Mouse (Mus musculus) forebrain, embryonic 11.5 days (tissue): ENCODE measurements around the gene Nxt2. TPM values are rescaled to one million over a fixed set of nuclear protein-coding genes. Genes with fewer than 3 reads are reported as not detected.

ENCODE experiments used
- ATAC-seq: fragments of 200-750 bp; cut with Nextera tagmentation; replicated peaks from 2 replicates; pipeline ENCODE4 v1.8.0; 2017; ENCODE audit warnings: moderate TSS enrichment; ENCODE audit not compliant: low FRiP score
- DNase-seq: peaks from one replicate; pipeline ENCODE4 v3.0.0-alpha.2; 2017; ENCODE audit warnings: low spot score
- H3K27ac ChIP-seq: fragments of 300-500 bp; sonication (generic); 2 replicates; pipeline ENCODE4 v1.5.1; 2014; ENCODE audit warnings: low read depth, low read length
- H3K27me3 ChIP-seq: fragments of 300-500 bp; sonication (generic); 2 replicates; pipeline ENCODE4 v1.6.1; 2014; ENCODE audit warnings: mild to moderate bottlenecking, low read length, mixed read lengths; ENCODE audit not compliant: control insufficient read depth, insufficient read depth
- H3K36me3 ChIP-seq: fragments of 300-500 bp; sonication (generic); 2 replicates; pipeline ENCODE4 v1.6.1; 2014; ENCODE audit warnings: mild to moderate bottlenecking, low read length, moderate library complexity, mixed read lengths; ENCODE audit not compliant: control insufficient read depth, insufficient read depth
- H3K4me1 ChIP-seq: fragments of 300-500 bp; sonication (generic); replicated peaks from 2 replicates; pipeline ENCODE4 v1.6.1; 2014; ENCODE audit warnings: low read length, mixed read lengths; ENCODE audit not compliant: control insufficient read depth, insufficient read depth
- H3K4me2 ChIP-seq: fragments of 300-500 bp; sonication (generic); 2 replicates; pipeline ENCODE4 v1.6.1; 2014; ENCODE audit warnings: low read depth, mild to moderate bottlenecking, low read length, moderate library complexity, mixed read lengths; ENCODE audit not compliant: severe bottlenecking
- H3K4me3 ChIP-seq: fragments of 300-500 bp; sonication (generic); 2 replicates; pipeline ENCODE4 v1.5.1; 2014; ENCODE audit warnings: low read depth, low read length
- H3K9ac ChIP-seq: fragments of 300-500 bp; sonication (generic); 2 replicates; pipeline ENCODE4 v1.6.1; 2014; ENCODE audit warnings: low read length
- H3K9me3 ChIP-seq: fragments of 300-500 bp; sonication (generic); 2 replicates; pipeline ENCODE4 v1.6.1; 2016; ENCODE audit warnings: low read length, mixed read lengths; ENCODE audit not compliant: control insufficient read depth
- WGBS: fragments of 180-500 bp; shearing (Covaris S2); extraction: QIAGEN DNeasy Blood & Tissue Kit; methylation state at CpG from one replicate; pipeline ENCODE4 v1.1.7; 2014; 5-methylcytosine and 5-hydroxymethylcytosine counted together
- polyA plus RNA-seq: library from polyadenylated mRNA; unstranded; fragments of >200 nt; fragmentation: Nextera tagmentation; extraction: Ambion mirVana; gene quantifications from 2 replicates; pipeline ENCODE4 v1.2.1, GENCODE M21; 2014

Nxt2 gene
- polyA plus RNA-seq, 1 experiment from 2014 or later = 14.1 TPM

DNA sequence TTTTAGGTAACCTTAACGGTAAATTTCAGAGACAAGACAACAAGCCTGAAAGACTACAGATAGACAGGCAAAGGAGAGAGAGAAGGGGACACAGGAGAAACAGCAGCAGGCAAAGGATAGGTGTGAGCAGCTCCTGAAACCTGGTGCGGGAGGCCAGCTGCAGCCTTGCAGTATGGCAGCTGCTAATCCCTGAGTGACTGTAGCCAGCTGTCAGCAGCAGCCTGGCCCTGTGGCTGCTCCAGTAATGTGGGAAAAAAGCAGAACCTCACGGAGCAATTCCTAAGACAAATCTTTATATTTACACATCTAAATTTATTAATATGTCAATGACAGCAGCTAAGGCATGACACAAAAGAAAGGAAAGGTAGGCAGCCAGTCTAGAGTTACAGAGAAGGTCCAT is 50.0 kb downstream of the Nxt2 start:
- H3K27me3 ChIP-seq = no peaks in the 10 kb centered on the region; the same call in 1 of the 2 replicates
- no peak overlapping the region for H3K27ac ChIP-seq
- DNase-seq (no peak), ATAC-seq (no peak)
- H3K4me2 ChIP-seq = no peak overlapping the region
- WGBS = 72% methylated on average over 3 of the region's 3 CpGs
- no peak overlapping the region for H3K4me3 ChIP-seq
- H3K9ac ChIP-seq = no peak overlapping the region
- H3K9me3 ChIP-seq = no peaks in the 10 kb centered on the region
- H3K36me3 ChIP-seq = no peaks in the 10 kb centered on the region
- H3K4me1 ChIP-seq = no peaks in the 10 kb centered on the region

DNA sequence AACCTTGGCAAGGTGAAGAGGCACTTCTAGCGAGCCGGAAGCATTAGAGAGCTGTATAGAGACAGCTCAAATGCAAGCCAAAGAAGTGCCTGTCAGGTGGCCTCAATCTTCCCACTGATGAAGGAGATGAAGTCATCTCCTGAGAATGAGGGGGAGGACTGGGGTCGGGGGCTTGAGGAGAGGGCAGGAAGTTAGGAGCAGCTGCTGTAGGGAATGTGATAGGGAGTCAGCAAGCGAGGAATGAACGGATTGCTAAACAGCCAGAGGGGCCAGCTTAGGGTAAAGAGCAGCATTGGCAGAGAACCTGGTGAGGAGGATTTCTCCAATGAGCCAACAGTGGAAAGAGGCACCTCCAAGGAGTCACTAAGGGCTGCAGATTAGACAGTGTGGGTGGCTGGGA is 59.3 kb downstream of the Nxt2 start:
- DNase-seq (no peak), ATAC-seq (no peak)
- no peak overlapping the region for H3K4me3 ChIP-seq
- peaks cover 3% of the 10 kb centered on the region for H3K27me3 ChIP-seq
- 60% methylated on average over 5 of the region's 5 CpGs for WGBS
- H3K4me1 ChIP-seq = no peaks in the 10 kb centered on the region
- H3K9me3 ChIP-seq = no peaks in the 10 kb centered on the region
- H3K27ac ChIP-seq = no peak overlapping the region
- H3K36me3 ChIP-seq = no peaks in the 10 kb centered on the region
- no peak overlapping the region for H3K4me2 ChIP-seq
- no peak overlapping the region for H3K9ac ChIP-seq

Other genes with a start within 250 kb of the Nxt2 start
- 0.03 TPM in 1 of 2 replicates, not detected in the other for gene Gucy2f, start 29.8 kb upstream of the Nxt2 start, polyA plus RNA-seq
- 13.2 and 14.5 TPM in 2 replicates for gene Kcne1l, start 79.5 kb downstream of the Nxt2 start, polyA plus RNA-seq
- gene Acsl4, start 163.8 kb downstream of the Nxt2 start, polyA plus RNA-seq = 19.5 and 20.9 TPM in 2 replicates